Mouse (Mus musculus) fibroblast of lung, adult 2 months (primary cell): ENCODE results near the gene Ackr4.

Source experiments
- DNase-seq: peaks from one replicate; pipeline ENCODE4 v3.0.0-alpha.2; 2011; ENCODE audit warnings: low read depth

Gene Ackr4

DNA sequence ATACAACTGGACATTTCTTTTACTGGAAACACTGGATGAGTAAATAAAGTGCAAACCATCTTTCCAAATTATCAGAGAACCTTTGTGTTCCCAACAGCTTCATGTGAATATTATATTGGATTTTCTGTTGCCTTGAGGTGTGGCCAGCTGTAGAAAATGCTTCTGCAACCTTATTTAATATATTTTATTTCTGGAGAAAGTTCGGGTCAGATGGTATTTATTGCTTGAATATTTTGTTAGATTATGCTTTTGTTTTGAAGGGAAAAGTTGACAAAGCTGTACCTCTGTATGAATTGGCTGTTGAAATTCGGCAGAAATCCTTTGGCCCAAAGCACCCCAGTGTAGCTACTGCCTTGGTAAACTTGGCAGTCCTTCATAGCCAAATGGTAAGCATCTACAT is 86.4 kb downstream of the Ackr4 start, which contains the start of gene Gm28305:
TSS of gene Gm28305 (plus strand) at position 301 of the 400 bp plus-strand sequence.
- no peak for DNase-seq

DNA sequence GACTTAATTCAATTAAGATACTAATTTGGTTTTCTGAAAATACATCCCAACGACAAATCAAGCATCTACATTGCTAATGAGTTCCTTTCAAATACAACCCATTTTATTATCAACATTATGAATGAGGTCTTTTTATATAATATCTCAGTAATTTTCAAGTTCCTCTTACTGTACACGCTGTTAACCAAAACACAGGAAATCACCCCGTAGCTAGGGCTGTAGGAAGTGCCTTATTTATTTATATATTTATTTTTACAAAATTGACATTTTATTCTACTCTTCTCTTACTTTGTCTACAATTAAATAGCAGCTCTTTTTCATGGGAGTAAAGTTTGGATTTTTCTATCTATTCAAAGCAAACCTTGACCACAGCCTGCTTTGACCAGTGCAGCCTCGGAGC is 87.0 kb downstream of the Ackr4 start:
- DNase-seq = no peak

DNA sequence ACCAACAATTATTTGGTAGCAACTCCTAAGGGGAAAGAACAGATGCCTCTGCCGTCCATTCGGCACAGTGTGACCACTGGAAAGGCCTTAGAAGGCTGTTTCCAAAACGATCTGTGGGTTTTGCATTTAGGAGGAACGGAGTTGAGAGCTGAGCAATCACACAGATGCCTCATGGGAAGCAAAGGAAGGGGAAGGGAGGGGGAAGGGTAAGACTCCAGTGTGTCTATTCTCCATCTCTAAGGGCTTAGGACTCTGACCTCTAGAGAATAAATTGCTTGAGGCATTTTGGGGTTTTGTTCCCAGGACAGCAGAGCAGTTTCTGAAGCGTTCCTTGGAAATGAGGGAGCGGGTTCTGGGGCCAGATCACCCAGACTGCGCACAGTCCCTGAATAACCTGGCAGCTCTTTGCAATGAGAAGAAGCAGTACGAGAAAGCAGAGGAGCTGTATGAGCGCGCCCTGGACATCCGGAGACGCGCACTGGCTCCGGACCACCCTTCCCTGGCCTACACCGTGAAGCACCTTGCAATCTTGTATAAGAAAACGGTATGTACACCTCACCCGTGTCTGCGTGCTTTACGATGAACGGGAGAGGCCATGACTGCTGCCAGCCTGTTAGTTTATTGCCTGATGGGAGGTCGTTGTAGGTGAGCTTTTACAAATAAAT is 87.6 kb downstream of the Ackr4 start:
- no peak for DNase-seq

DNA sequence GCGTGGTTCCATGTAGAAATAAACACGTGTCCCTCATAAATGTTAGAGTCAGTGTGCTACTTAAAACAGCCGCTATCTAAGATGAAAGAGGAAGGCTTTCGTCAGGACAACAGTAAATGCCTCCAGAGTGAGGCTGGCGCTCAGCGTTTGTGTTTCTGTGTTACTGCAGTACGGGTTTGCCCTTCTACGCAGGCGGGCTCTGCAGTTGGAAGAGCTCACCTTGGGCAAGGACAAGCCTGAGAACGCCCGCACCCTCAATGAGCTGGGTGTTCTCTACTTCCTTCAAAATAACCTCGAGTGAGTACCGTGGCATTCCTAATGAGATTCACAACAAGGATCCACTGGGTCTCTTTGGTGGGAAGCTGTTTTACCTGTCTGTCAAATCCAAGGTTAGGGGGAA is 88.5 kb downstream of the Ackr4 start:
- no peak for DNase-seq

DNA sequence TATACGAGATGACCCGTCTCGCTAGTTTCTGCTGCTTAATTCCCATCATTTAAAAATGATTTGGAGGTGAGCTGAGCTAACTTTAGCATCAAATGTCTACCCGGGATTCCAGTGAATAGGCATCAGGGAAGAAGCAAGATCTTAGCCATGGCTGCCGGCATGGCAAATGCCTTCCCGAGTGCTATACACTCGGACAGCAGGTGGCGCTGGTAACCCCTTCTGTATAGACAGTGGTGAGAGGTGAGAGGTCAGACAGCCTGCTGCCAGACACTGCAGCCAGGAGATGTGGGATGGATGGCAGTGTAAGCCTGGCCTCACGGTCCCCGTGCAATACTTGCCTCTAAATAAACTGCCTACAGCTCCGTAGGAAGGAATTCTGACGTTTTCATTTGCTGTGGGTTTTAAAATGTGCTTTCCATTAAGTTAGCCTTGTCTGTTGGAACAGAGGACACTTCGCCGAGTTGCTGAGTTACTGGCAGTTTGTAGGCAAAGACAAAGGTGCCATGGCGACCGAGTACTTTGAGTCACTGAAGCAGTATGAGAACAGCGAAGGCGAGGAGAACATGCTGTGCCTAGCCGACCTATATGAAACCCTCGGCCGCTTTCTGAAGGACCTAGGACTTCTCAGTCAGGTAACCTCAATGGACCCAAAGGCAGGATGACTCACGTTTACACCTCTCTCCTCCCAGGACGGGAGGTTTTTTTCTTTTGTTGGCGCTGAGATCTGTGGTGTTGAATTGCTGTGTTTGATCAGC is 91.3 kb downstream of the Ackr4 start:
- DNase-seq = peak; percentile 27

DNA sequence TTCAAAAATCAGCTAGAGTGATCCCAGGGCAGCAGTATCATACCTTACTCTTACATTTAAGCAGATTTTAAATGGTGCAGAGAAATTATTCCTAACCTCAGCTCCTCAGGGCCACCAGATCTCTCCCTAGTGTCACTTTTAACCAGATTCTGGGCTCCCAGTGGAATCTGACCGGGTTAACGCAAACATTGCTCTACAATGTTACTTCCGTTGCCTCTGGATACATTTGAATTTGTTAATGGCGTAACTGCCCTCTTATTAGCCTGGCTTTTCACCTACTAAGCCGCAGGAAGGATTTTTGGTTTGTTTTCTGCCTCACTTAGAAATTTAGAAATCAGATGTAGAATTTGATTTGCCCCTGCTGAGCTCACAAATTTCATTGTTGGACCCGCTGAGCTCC is 92.0 kb downstream of the Ackr4 start:
- no peak for DNase-seq

DNA sequence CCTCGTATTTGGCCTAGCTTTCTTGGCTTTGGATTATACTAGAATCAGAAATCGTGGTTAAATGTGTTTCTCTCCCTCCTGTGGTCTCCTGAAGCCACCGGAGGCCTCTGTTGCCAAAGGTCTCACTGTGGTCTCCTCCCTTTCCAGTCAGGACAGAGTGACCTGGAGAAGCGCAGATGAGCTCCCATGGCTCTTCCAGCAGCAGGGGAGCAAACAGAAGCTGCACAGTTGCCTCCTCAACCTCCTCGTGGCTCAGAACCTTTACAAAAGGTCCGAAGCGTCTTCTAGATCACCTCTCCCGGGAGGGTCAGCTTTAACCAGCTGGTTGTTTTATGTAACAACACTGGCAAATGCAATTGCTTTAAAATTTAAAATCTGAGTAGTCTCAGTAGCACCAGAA is 92.5 kb downstream of the Ackr4 start:
- no peak for DNase-seq
